Mouse (Mus musculus): ENCODE data around the gene Stab2.

Stab2 gene

DNA sequence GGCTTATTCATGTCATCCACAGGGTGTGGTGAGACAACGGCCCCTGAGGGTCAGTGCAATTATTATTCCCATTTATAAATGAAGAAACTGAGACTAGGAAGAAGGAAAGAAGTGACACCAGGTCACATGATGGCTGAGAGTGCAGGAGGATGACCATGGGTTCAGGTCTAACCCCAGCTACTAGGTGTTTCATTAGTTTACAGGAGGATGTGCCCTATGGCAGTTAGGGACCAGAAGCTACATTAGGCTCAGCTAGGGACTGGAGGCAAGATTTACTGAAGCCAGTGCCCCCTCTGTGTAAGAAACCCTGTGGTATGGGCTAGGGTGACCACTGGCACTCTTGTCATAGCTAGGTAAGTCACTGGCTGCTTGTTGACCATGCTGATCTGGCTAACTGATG lies 116.8 kb downstream of the Stab2 start:
- no peak for DNase-seq (ENCODE audit: extremely low read depth, low read depth, low spot score)

DNA sequence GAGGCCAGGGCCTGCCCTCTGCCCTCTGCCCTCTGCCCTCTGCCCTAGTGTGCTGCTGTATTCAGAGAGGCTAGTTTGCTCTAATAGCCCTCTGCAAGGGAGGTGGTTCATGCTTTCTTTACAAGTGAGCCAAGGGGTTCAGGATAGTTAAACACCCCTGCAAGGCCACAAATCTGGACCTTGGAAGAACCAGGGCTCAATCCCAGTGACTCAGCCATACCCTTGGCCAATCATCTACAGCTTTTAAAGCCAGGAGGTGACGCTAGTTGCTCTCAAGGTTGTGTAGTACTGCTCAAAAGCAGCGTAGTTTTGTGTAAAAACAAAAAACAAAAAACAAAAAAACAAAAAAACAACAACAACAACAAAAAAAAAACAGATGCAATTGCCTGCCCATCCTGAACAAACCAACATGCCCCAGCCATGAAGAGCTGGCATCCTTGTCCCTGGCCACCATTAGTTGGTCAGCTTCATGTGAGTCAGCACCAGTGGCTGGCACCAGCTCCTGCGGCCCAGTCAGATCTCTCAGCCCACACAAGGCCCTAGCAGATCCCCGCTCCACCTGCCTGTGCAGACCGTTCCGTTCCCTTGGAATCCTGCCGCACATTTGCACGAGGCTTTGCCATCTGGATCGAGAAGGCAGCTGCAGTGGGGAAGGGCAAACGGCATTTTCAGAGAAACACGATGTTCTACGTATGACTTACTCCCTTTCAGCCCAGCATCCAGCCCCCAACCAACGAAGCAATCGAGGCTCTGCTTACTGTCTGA lies 117.5 kb downstream of the Stab2 start:
- DNase-seq (ENCODE audit: extremely low read depth, low read depth, low spot score) = no peak

DNA sequence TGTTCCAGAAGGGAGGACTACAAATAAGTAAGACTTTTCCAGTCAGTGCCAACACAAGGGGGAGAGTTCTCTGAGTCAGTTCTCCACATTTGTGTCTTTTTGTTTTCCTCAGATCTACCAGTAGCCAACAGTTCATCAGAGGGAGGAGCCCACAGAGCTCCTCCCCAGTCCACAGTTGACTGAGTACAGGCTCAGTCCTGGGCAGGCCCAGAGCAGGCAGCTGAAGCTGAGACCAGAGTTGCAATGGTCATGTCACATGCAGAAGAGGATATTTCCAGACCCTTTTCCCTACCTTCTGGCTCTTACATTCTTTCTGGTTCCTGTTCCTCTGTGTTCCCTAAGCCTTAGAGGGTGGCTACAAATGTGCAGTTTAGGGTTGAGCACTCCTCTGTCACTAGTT lies 118.4 kb downstream of the Stab2 start:
- no peak for DNase-seq (ENCODE audit: extremely low read depth, low read depth, low spot score)

DNA sequence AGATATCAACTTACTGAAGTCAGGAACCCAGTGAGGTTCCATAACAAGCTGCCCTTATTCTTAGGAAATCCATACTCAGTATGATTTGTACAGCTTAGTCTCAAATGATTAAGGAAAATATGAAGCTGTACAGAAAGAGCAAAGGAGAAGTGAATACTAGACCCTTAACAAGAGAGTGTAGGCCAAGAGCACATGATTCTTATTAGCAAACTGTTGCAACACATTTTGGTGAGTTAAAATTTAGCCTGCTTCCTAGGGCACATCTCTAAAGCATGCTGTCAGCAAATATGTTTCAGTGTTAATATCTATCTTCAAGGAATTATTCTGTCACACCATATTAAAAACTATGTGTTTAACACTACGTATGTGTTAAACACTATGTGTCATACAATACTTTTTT lies 121.4 kb downstream of the Stab2 start:
- DNase-seq (ENCODE audit: extremely low read depth, low read depth, low spot score) = no peak

DNA sequence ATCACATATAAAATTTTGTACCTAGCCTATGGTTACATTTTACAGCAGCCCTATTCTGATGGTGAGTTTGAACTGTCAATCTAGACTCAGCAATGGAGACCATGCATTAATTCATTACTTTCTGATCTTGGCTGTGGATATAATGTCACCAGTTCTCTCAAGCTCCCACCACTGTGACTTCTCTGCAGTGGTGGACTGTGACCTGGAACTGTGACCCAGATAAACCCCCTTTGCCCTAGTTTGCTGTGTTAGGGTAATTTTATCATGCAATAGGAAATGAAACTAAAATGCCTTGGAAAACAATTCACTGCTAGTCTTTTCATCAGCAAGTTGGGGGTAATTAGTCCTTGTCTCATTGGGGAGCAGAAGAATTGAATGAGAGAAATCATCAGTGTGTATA lies 126.4 kb downstream of the Stab2 start:
- no peak for DNase-seq (ENCODE audit: extremely low read depth, low read depth, low spot score)

DNA sequence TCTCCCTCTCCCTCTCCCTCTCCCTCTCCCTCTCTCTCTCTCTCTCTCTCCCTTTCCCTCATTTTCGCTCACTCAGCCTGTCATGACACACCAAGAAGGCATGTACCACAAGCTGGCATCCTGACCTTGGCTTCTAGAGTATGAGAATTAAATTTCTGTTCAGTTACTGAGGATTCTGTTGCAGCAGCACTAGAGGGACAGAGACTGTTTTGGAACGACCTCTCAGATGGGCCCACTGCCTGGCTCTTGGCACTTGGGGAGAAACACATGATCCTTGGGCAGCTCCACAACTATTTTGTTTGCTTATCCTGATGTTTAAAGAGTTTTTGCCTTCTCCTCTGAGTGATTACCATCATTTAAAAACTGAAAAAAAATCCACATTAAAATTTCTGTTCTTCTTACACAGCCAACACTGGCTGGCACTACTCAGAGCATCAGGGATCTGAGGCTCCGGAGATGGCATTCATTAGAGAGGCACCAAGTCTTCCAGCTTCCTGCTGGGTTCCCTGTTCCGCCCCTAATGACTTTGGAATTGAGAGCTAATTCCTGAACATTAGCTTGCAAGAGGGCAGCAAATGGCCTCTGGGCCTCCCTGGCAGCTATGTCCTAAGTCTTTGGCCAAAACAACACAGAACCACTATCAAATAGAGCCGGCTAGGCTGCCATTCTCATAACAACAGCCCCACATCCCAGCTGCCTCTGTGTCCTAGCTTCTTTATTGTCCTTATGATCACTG lies 127.6 kb downstream of the Stab2 start:
- DNase-seq (ENCODE audit: extremely low read depth, low read depth, low spot score) = no peak

DNA sequence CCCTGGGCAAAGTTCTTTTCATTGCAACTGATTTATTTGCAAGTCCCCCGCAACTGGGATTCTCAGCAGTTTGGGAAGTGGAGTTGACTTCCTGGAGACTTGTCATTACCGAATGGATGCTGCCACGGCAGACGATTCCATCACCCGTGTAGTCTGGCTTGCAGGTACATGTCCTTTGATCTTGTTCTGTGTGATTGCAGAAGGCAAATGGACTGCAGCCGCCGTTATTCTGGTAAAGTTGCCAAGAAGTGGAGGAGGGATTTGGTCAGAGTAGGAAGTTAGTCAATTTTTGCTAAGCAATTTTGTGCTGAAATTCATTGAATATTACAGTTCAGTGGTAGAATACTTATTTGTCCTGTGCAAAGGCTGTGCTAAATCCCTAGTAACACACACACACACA lies 129.1 kb downstream of the Stab2 start:
- no peak for DNase-seq (ENCODE audit: extremely low read depth, low read depth, low spot score)

DNA sequence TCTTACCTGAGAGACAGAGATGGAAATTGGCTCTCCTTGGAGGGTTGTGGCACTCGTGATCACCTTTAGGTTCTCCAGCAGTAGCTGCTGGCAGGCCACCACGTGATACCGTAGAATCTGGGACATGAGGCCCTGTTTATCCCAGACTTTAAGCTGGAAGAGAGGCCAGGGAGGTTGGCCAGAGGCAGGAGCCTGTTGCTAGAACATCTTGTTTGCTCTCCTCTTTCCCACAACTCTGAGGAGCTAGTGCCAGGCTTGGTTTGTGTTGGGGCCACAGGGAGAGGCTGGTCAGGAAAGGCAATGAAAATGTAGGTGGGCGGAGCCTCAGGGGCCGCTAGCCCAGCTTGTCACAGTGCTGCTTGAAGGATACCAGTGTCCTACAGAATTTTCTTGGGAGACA lies 135.2 kb downstream of the Stab2 start:
- DNase-seq (ENCODE audit: extremely low read depth, low read depth, low spot score) = no peak

DNA sequence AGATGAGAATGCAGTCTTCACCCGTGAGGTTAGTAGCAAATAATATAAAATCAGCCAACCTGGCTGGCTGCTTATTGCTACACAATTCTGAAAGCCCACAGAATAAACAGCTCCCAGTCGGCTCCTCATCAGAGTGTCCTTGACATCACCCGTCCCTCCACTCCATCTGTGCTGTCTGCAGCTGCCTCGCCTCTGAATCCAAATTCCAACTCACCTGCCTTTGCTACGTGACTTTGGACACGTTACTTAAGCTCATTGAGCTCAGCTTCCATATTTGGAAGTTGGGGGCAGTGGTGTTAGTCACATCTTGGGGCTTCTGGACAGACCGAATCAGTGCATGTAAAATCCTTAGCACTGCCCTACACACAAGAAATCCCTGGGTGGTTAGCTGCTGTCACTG lies 135.7 kb downstream of the Stab2 start:
- no peak for DNase-seq (ENCODE audit: extremely low read depth, low read depth, low spot score)

DNA sequence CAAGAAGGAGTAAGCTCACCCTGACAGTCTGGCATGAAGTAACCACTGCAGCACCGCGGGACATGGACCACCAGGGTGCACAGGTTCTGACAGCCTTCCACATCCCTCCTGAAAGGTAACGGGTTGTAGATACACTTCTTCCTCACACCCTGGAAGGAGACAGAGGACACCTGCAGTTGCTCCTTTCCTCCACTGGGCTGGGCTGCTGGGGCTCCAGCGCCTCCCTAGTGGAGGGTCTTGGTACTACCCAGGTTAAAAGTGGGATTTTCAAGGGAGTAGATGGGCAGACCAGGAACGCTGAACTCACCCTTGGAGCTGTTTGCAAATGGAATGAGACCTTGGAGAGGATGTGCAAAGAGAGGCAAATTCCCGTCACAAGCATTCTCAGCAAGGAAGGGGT lies 144.4 kb downstream of the Stab2 start:
- no peak for DNase-seq (ENCODE audit: extremely low read depth, low read depth, low spot score)

DNA sequence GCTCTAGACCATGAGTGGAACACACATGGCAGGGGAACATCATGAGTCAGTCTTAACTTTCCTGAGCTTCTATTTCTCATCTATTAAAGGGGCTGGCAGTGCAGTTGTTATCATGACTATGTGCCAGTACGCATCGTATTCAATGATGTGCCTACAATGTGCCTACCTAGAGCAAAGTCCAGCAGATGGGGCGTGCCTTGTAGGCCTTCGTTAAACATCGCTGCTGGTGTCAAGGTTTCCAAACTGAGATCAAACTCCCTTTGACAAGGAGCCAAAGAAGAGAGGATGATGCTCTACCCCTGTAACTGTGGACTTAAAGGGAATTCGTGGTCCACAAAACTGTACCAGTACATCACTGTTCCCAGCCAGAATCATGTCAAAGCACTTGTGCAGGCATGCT lies 145.3 kb downstream of the Stab2 start:
- DNase-seq (ENCODE audit: extremely low read depth, low read depth, low spot score) = no peak

DNA sequence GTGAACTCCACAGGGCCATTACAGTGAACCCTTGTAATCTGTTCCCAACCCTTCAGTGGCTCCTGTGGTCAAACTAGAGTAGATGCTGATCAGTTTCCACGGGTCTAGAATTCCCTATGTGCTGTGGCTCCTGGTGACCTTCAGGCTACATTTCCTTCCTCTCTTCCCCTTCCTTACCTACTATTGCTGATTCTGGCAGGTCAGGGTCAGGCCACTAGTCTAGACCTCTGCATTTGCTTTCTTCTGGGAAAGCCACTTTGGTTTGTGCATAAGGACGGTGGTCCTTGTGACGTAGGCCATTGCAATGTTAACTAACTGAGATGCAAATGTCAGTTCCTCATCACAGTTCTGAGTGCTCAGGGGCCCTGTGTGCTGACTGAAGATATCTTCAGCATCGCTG lies 147.4 kb downstream of the Stab2 start:
- DNase-seq (ENCODE audit: extremely low read depth, low read depth, low spot score) = no peak

DNA sequence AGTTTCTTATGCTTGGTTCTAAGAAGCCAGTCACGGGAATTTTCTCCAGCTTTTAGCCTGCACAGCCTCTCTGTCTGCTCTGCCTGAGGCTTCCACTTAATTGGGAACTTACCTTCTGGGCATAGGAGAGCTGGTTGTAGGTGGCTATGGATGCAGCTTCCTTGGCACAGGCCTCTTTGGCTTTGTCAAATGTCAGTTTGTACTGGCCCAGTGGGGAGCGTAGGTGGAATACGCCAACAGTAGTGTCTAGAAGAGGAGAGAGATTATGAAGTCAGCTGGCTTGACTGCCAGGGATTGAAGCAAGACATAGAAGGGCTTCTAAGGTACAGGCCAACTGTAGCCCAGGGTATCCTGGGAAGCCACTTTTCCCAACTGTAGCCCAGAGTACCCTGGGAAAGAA lies 154.4 kb downstream of the Stab2 start:
- DNase-seq (ENCODE audit: extremely low read depth, low read depth, low spot score) = peak; percentile 61

DNA sequence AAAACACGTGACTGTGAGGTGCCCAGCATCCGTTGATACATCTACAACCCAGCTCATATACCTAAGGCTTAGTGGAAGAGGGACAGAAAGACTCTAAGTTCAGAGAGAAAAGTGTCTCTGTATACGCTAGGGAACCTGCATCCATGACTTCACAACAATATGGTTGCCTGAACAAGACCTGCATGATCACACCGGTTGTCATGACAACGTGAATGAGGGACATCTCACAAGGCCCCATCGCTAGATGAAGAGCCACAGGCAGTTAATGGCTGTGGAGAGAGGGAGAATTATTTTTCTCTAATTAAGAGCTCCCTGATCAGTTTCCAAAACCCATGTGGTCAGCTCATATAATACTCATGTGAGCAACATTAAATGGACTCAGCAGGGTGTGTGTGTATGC lies 155.7 kb downstream of the Stab2 start:
- DNase-seq (ENCODE audit: extremely low read depth, low read depth, low spot score) = no peak

DNA sequence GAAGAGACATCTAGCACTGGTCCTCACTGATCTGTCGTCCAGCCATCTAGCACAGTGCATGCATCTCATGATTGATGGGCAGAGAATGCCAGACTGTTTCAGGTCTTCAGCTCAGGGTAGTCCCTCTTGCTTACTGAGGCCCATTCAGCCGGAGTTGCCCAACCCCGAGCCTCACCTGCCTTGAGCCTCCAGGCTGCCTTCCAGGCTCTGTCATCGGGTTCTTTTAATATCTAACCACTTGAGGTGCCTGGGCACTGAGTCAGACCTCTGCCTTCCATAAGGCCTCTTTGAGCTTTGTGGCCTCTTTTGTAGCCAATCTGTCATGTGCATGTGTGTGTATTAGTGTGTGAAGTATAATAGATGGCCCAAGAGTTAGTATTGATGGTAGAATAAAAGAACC lies 158.3 kb downstream of the Stab2 start:
- no peak for DNase-seq (ENCODE audit: extremely low read depth, low read depth, low spot score)

DNA sequence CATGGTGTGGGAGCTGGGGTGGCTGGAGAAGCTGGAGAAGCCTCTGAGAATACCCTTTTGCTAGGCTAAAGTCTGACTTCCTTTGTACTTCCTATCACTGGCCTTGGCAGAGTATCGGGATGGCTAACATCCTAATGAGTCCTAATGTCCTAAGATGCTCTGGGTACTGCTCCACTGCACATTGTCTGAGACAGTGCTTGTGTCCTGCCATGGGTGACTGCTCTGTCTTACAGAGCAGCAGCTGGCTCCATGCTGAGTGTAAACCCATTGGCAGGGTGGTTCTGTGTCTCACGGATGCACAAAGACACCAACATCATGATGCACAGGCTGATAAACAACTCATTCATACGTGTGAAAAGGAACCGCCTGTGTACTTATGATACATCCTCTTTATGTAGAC lies 158.7 kb downstream of the Stab2 start:
- no peak for DNase-seq (ENCODE audit: extremely low read depth, low read depth, low spot score)

DNA sequence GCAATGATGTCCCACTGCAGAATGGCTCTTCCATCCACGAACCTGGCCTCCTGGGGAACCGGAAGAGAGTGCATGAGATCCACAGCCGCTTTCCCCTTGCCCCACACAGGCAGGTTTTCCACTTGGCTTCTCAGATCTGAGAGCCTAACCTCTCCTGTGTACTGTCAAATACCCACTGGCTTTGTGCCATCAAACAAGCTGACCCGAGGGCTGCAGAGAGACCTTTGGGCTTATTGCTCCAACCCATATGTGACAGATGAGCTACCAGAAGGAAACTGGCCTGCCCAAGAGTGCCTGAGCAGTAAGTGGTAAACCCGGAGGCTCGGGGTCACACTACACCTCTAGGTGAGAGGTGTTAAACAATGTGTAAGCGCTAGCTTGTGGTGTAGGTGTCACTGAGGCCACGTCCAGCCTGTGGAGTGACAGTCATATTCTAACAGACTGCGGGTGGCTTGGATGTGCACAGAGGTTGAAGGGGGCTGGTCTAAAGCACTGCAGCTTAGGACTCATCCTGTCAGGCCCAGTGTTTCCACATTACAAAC lies 160.8 kb downstream of the Stab2 start:
- DNase-seq (ENCODE audit: extremely low read depth, low read depth, low spot score) = no peak

DNA sequence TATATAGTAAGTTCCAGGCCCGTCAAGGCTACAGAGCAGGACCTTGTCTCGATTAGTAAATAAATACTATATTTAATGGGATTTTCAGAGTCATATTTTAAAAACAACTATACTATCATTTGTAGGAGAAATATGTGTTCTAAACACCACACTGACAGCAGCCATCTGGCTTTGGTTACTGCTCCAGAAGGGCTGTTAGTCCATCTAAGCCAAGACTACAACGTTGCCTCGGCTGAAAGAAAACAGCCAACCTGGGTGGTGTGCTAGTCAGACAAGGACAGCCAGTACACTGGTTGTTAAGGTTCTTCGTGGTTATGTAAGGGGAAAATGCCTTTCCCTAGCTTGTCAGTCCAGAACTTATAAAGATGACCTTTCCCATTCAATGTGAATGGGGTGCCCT lies 165.2 kb downstream of the Stab2 start:
- no peak for DNase-seq (ENCODE audit: extremely low read depth, low read depth, low spot score)

DNA sequence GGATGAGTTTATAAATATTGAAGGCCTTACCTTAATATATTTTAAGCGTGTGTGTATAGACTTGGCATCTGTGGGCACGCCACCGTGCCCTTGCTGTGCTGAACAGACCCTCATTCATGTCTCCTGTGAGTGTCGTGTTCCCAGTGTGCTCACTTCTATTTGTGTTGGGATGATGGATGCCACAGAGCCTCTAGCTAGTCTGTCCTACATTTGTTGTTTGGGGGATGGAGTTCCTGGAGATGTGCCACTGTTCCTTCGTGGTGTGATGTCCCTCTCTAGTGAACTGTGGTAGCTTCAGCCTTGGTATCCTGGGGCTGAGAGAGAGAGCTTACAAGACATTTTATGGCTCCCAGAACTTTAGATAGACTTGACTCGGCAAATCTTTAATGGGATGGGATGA lies 169.0 kb downstream of the Stab2 start:
- DNase-seq (ENCODE audit: extremely low read depth, low read depth, low spot score) = no peak

DNA sequence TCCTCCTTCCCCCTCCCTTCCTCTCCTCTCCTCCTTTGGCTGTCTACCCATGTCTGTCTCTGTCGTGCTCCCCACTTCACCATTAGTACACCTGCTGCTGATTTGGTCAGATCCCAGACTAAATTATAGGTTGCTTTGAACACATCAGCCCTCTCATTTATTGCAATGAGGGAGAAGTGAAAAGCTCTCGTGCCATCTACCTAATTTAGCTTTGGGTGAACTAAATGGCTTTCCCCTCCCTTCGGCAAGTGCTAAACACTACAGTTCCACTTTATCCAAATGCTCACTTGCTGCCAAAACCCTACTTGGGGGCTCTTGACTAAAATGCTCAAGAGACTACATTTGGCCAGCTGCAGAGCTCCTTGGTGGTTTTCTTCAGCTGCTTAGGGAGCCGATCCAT lies 171.0 kb downstream of the Stab2 start:
- no peak for DNase-seq (ENCODE audit: extremely low read depth, low read depth, low spot score)

DNA sequence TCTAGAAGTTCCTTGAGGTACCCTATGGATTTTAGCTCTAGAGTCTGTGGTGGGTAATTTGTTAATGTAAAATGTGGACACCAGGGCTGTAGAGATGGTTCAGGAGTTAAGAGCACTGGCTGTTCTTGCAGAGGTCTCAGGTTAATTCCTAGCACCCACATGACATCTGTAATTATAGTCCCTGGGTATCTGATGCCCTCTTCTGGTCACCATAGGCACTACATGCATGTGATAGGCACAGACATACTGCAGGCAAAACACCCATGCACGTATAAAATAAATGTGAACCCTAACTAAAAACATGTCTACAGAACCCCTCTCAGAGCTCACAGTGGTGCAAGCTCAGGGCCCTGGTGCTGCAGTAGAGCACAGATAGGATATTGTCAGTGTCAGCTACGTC lies 178.3 kb downstream of the Stab2 start:
- DNase-seq (ENCODE audit: extremely low read depth, low read depth, low spot score) = no peak

Data from fat pad, adult 2 months (tissue).